Mouse (Mus musculus) liver, postnatal 0 days (tissue): ENCODE data around the gene Mrpl38. TPM values are rescaled to one million over a fixed set of nuclear protein-coding genes. Genes with fewer than 3 reads are reported as not detected.

Experiments used
- ATAC-seq: fragments of 200-750 bp; cut with Nextera tagmentation; 2 replicates; pipeline ENCODE4 v1.8.0; 2017; ENCODE audit warnings: mild to moderate bottlenecking, moderate library complexity
- DNase-seq: peaks from one replicate; pipeline ENCODE4 v3.0.0-alpha.2; 2016
- H3K27ac ChIP-seq: fragments of 300-500 bp; sonication (generic); 2 replicates; pipeline ENCODE4 v1.5.1; 2014; ENCODE audit warnings: antibody characterized with exemption, moderate library complexity, mild to moderate bottlenecking, low read depth
- H3K27me3 ChIP-seq: fragments of 300-500 bp; sonication (generic); 2 replicates; pipeline ENCODE4 v1.6.1; 2014; ENCODE audit warnings: low read length, control low read depth, mixed read lengths; ENCODE audit not compliant: insufficient read depth
- H3K36me3 ChIP-seq: fragments of 300-500 bp; sonication (generic); replicated peaks from 2 replicates; pipeline ENCODE4 v1.6.1; 2014; ENCODE audit warnings: mild to moderate bottlenecking, control low read depth, low read length, moderate library complexity, mixed read lengths; ENCODE audit not compliant: insufficient read depth
- H3K4me1 ChIP-seq: fragments of 300-500 bp; sonication (generic); 2 replicates; pipeline ENCODE4 v1.6.1; 2014; ENCODE audit warnings: antibody characterized with exemption, mild to moderate bottlenecking, control low read depth; ENCODE audit not compliant: insufficient read depth
- H3K4me2 ChIP-seq: fragments of 300-500 bp; sonication (generic); 2 replicates; pipeline ENCODE4 v1.6.1; 2014; ENCODE audit warnings: low read depth, mild to moderate bottlenecking, low read length, moderate library complexity, mixed read lengths
- H3K4me3 ChIP-seq: fragments of 300-500 bp; sonication (generic); 2 replicates; pipeline ENCODE4 v1.5.1; 2014; ENCODE audit warnings: low read depth, low read length
- H3K9ac ChIP-seq: fragments of 300-500 bp; sonication (generic); replicated peaks from 2 replicates; pipeline ENCODE4 v1.6.1; 2014; ENCODE audit warnings: mild to moderate bottlenecking, moderate library complexity
- H3K9me3 ChIP-seq: fragments of 300-500 bp; sonication (generic); 2 replicates; pipeline ENCODE4 v1.6.1; 2016; ENCODE audit warnings: mild to moderate bottlenecking, control low read depth, low read length, mixed read lengths
- CTCF ChIP-seq: sonication (generic); IDR thresholded peaks from 2 replicates; pipeline ENCODE4 v1.5.1; 2016; ENCODE audit warnings: antibody characterized with exemption, low read depth
- EP300 ChIP-seq: IDR thresholded peaks from 2 replicates; pipeline ENCODE4 v1.6.1; 2016; ENCODE audit warnings: antibody characterized with exemption, low read depth, mild to moderate bottlenecking
- WGBS: fragments of 180-500 bp; shearing (Covaris S2); extraction: QIAGEN DNeasy Blood & Tissue Kit; methylation state at CpG from one replicate; pipeline ENCODE4 v1.1.7; 2014; ENCODE audit not compliant: insufficient replicate concordance; 5-methylcytosine and 5-hydroxymethylcytosine counted together
- polyA plus RNA-seq: library from polyadenylated mRNA; unstranded; fragments of >200 nt; fragmentation: Nextera tagmentation; extraction: Ambion mirVana; gene quantifications from 2 replicates; pipeline ENCODE4 v1.2.1, GENCODE M21; 2015

Mrpl38 gene
- polyA plus RNA-seq, 1 experiment from 2014 or later, result 44.0 TPM

DNA sequence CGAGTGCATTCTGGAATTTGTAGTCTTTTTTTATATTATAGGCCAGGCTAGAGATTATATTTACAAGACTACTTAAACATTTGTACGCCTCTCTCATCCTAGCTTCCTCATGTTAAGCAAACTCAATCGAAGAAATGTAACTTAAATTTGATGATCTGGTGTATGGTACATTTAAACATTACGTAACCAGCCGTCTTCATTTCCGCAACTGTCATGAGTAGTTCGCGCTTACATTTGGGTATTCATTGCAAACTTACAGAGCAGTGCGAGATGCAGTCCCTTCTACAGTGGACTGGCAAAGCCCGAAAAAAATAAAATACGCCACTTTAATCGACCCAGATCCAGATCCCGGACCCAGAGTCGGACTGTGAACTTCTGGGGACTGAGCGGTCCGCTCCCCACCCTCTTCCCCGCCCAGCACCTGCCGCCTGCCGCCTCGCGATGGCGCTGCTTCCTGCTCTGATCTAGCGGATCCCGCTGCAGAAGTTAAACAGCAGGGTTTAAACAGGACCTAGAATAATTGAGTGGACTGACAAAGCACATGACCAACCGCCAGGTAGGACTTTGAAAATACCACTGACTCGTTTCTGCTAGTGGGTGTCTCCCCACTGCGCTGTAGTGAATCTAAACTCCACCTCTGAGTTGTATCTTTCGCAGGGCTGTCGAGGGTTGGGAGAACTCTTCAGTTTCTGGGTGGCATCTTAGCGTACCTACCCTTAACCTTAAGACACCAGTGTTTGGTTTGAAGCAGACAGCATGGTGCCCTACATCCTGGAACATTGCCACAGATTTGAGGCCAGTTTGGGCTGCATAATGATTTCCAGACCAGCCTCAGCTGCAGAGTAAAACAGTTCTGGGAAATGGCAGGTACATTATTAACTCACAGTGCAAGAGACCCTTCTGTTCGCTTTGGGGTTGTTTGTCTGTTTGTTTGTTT, 51.2 kb downstream of the Mrpl38 start:
- H3K36me3 ChIP-seq, result peaks cover 21% of the 10 kb centered on the region
- peak overlapping the region; percentile 61 for H3K4me3 ChIP-seq
- H3K9ac ChIP-seq, result peak overlapping the region; percentile 64
- ATAC-seq (peak; percentile 76), DNase-seq (peak; percentile 92)
- peak overlapping the region; percentile 68 for H3K4me2 ChIP-seq
- peak overlapping the region; percentile 86 for H3K27ac ChIP-seq
- TF ChIP-seq CTCF (peak; percentile 97), EP300 (peak; percentile 27)
- H3K27me3 ChIP-seq, result no peaks in the 10 kb centered on the region
- H3K9me3 ChIP-seq, result no peaks in the 10 kb centered on the region
- peaks cover 41% of the 10 kb centered on the region for H3K4me1 ChIP-seq
- under 1% methylated on average over 30 of the region's 31 CpGs for WGBS

- Histone ChIP-seq H3K4me1 (peaks cover 41% of the 10 kb centered on the region), H3K9ac (peak within 1 kb of the TSS; percentile 72), H3K4me3 (peak within 1 kb of the TSS; percentile 61), H3K9me3 (no peaks in the 10 kb centered on the region), H3K4me2 (peak within 1 kb of the TSS; percentile 80), H3K36me3 (peaks cover 30% of the 10 kb centered on the region), H3K27ac (peak within 1 kb of the TSS; percentile 86), H3K27me3 (no peaks in the 10 kb centered on the region)
- TF ChIP-seq EP300, result no peak
- TF ChIP-seq CTCF, result peak; percentile 40
- DNase-seq (peak; percentile 97), ATAC-seq (peak; percentile 91)
- WGBS, result 5% methylated on average over 34 of the region's 43 CpGs
Measured at GRCm38 (mm10) chr11:116086258-116087193, 52.1 kb downstream of the Mrpl38 start, which contains the start of gene Wbp2. Gene Wbp2 (minus strand): TSS chr11:116086995.

DNA sequence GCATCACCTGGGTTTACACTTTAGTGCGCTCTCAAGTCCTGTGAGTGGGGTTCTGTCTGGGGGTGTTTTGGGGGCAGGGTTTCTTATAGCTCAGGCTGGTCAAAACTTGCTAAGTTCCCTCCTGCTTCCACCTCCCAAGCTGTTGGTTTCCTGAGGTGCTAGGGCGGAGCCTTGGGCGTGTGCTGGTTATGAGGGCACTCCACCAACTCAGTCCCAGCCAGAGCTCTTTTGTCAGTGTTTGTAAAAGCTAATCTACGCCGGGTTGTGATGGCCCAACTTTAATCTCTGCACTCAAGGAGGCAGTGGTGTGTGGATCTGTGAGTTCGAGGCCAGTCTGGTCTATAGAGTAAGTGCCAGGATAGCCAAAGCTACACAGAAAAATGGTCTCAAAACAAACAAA, 54.5 kb downstream of the Mrpl38 start:
- no peak for DNase-seq

GRCm38 (mm10) chr11:116083096-116083672, 55.5 kb downstream of the Mrpl38 start:
- 86% methylated on average over 14 of the region's 14 CpGs for WGBS
- Histone ChIP-seq H3K4me2 (no peak overlapping the region), H3K36me3 (peaks cover 59% of the 10 kb centered on the region), H3K4me3 (no peak overlapping the region), H3K9me3 (no peaks in the 10 kb centered on the region), H3K27ac (no peak overlapping the region), H3K9ac (no peak overlapping the region), H3K4me1 (peaks cover 37% of the 10 kb centered on the region), H3K27me3 (no peaks in the 10 kb centered on the region)
- ATAC-seq (no peak), DNase-seq (no peak)
- TF ChIP-seq CTCF (no peak), EP300 (no peak)

More for the DNA sequence above, 54.5 kb downstream of the Mrpl38 start:
- 70% methylated on average over 6 of the region's 6 CpGs for WGBS
- peaks cover 53% of the 10 kb centered on the region for H3K36me3 ChIP-seq
- ATAC-seq, result no peak
- H3K27ac ChIP-seq, result peak overlapping the region; percentile 44
- H3K27me3 ChIP-seq, result no peaks in the 10 kb centered on the region
- H3K9me3 ChIP-seq, result no peaks in the 10 kb centered on the region
- peak overlapping the region; percentile 15 for H3K4me2 ChIP-seq
- H3K4me1 ChIP-seq, result peaks cover 41% of the 10 kb centered on the region
- TF ChIP-seq CTCF (no peak), EP300 (no peak)
- 0 out of 2 replicates have a peak overlapping the region, but pooled peaks have one; percentile 12 for H3K9ac ChIP-seq
- H3K4me3 ChIP-seq, result no peak overlapping the region

Other genes with a start within 250 kb of the Mrpl38 start
- 16.8 and 21.5 TPM in 2 replicates for gene Smim5, start 238.9 kb downstream of the Mrpl38 start, polyA plus RNA-seq
- 1.9 TPM in 2 replicates for gene Smim6, start 226.9 kb downstream of the Mrpl38 start, polyA plus RNA-seq
- gene Sap30bp, start 205.6 kb downstream of the Mrpl38 start, polyA plus RNA-seq, result 12.7 and 15.4 TPM in 2 replicates
- 4.2 and 6.1 TPM in 2 replicates for gene Recql5, start 205.4 kb downstream of the Mrpl38 start, polyA plus RNA-seq
- gene Itgb4, start 164.2 kb downstream of the Mrpl38 start, polyA plus RNA-seq, result 0.21 and 0.34 TPM in 2 replicates
- gene Galk1, start 126.1 kb downstream of the Mrpl38 start, polyA plus RNA-seq, result 317 and 319 TPM in 2 replicates
- gene H3f3b, start 110.9 kb downstream of the Mrpl38 start, polyA plus RNA-seq, result 647 and 656 TPM in 2 replicates
- gene Unk, start 108.5 kb downstream of the Mrpl38 start, polyA plus RNA-seq, result 3.9 and 5.1 TPM in 2 replicates
- gene Unc13d, start 60.9 kb downstream of the Mrpl38 start, polyA plus RNA-seq, result 6.1 and 6.9 TPM in 2 replicates
- 63.3 and 65.0 TPM in 2 replicates for gene Wbp2, start 51.9 kb downstream of the Mrpl38 start, polyA plus RNA-seq
- gene Trim47, start 11.7 kb downstream of the Mrpl38 start, polyA plus RNA-seq, result 5.7 and 7.4 TPM in 2 replicates
- gene Trim65, start 7.7 kb downstream of the Mrpl38 start, polyA plus RNA-seq, result 1.1 and 1.2 TPM in 2 replicates
- gene Fbf1, start 29.3 kb upstream of the Mrpl38 start, polyA plus RNA-seq, result 2.2 and 2.3 TPM in 2 replicates
- 20.7 and 22.8 TPM in 2 replicates for gene Ten1, start 60.0 kb upstream of the Mrpl38 start, polyA plus RNA-seq
- 258 and 304 TPM in 2 replicates for gene Acox1, start 60.2 kb upstream of the Mrpl38 start, polyA plus RNA-seq
- 0.06 and 0.07 TPM in 2 replicates for gene Evpl, start 99.2 kb upstream of the Mrpl38 start, polyA plus RNA-seq
- gene Srp68, start 135.3 kb upstream of the Mrpl38 start, polyA plus RNA-seq, result 20.9 and 23.8 TPM in 2 replicates
- not detected in 2 replicates for gene Galr2, start 142.1 kb upstream of the Mrpl38 start, polyA plus RNA-seq
- gene Exoc7, start 168.4 kb upstream of the Mrpl38 start, polyA plus RNA-seq, result 18.1 and 18.4 TPM in 2 replicates
- 0.07 and 0.14 TPM in 2 replicates for gene Foxj1, start 196.5 kb upstream of the Mrpl38 start, polyA plus RNA-seq